Mouse (Mus musculus) hindbrain, embryonic 10.5 days (tissue): ENCODE data around the gene Rpl36. TPM values are rescaled to one million over a fixed set of nuclear protein-coding genes. Genes with fewer than 3 reads are reported as not detected.
"Not testable (repeated sequence)": the region's sequence is repeated elsewhere in the genome, so short reads cannot be mapped to it uniquely, and the experiment has no call there.

Experiments used
- DNase-seq: peaks from one replicate; pipeline ENCODE4 v3.0.0-alpha.2; 2017; ENCODE audit warnings: low spot score
- H3K27ac ChIP-seq: fragments of 300-500 bp; sonication (generic); 2 replicates; pipeline ENCODE4 v1.5.1; 2016; ENCODE audit warnings: mild to moderate bottlenecking, moderate library complexity
- H3K27me3 ChIP-seq: fragments of 300-500 bp; sonication (generic); 2 replicates; pipeline ENCODE4 v1.6.1; 2016; ENCODE audit warnings: mild to moderate bottlenecking; ENCODE audit not compliant: poor library complexity, insufficient read depth, severe bottlenecking
- H3K36me3 ChIP-seq: fragments of 300-500 bp; sonication (generic); 2 replicates; pipeline ENCODE4 v1.6.1; 2016; ENCODE audit warnings: mild to moderate bottlenecking, moderate library complexity
- H3K4me1 ChIP-seq: fragments of 300-500 bp; sonication (generic); replicated peaks from 2 replicates; pipeline ENCODE4 v1.6.1; 2016; ENCODE audit warnings: mild to moderate bottlenecking
- H3K4me3 ChIP-seq: fragments of 300-500 bp; sonication (generic); 2 replicates; pipeline ENCODE4 v1.5.1; 2016; ENCODE audit warnings: mild to moderate bottlenecking, moderate library complexity
- H3K9me3 ChIP-seq: fragments of 300-500 bp; sonication (generic); 2 replicates; pipeline ENCODE4 v1.6.1; 2016; ENCODE audit warnings: mild to moderate bottlenecking, moderate library complexity
- WGBS: fragments of 180-500 bp; shearing (Covaris S2); methylation state at CpG from one replicate; pipeline ENCODE4 v1.1.7; 2016; 5-methylcytosine and 5-hydroxymethylcytosine counted together
- polyA plus RNA-seq: library from polyadenylated mRNA; unstranded; fragments of >200 nt; fragmentation: Nextera tagmentation; extraction: Ambion mirVana; gene quantifications from 2 replicates; pipeline ENCODE4 v1.2.1, GENCODE M21; 2016

Gene Rpl36
- polyA plus RNA-seq, 1 experiment from 2014 or later, result 1,369 TPM

DNA sequence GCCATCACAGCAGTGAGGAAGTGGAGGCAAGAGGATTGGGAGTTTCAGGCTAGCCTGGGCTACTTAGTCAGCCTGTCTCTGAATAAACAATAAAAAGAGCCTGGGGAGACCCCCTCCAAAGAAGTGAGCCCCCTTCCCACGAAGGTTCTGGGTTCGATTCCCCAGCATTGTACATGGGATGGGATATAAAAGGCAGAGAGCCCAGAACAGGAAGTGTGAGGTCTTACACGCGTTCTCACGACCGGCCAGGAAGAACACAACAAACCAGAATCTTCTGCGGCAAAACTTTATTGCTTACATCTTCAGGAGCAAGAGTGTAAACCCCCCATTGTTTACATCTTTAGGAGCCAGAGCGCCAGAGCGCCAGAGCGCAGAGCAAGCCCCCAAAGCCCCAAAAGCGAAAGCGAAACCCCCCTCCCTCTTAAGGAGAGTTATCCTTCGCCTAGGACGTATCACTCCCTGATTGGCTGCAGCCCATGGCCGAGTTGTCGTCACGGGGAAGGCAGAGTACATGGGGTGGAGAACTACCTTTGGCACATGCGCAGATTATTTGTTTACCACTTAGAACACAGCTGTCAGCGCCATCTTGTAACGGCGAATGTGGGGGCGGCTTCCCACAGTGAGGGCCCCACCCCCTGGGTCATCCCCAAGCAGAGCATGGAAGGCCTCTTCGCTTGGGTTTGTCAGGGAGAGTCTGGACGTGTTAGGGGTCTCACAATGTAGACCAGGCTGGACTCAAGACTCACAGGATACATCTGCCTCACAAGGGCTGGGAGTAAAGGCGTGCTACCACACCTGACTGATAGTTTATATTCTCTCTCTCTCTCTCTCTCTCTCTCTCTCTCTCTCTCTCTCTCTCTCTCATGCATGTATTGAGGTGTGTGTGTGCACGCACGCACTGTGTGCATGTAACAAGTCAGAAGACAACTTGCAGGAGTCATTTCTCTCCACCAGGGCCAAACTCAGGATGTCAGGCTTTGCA, 16.9 kb downstream of the Rpl36 start:
- H3K27ac ChIP-seq, H3K36me3 ChIP-seq, H3K4me3 ChIP-seq, H3K27me3 ChIP-seq, H3K9me3 ChIP-seq, DNase-seq: not testable (repeated sequence)
- WGBS, result 91% methylated on average over 27 of the region's 27 CpGs
- H3K4me1 ChIP-seq, result peaks cover 25% of the 10 kb centered on the region

DNA sequence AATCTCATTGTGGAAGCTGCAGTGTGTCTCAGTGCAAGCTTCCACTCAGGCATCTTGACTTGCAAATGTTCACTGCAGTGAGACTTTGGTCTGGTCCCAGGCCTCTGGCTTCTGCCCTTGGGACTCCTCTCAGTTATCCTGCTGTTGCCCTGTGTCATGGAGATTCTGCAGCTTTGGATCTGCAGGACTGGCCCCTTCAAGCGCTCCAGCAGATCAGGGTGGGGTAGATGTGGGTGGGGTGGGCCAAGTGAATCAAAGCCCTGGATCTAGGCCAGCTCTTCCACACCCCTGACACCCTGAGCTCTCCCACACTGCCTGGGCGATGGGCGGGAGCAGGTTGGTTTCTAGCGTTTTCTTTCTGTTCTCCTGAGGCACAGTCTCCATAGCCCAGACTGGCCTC, 18.6 kb downstream of the Rpl36 start:
- no peaks in the 10 kb centered on the region for H3K27me3 ChIP-seq
- no peak overlapping the region for H3K4me3 ChIP-seq
- H3K36me3 ChIP-seq, result no peaks in the 10 kb centered on the region
- no peaks in the 10 kb centered on the region for H3K9me3 ChIP-seq
- no peak for DNase-seq
- 54% methylated on average over 4 of the region's 4 CpGs for WGBS
- peaks cover 8% of the 10 kb centered on the region for H3K4me1 ChIP-seq
- H3K27ac ChIP-seq, result no peak overlapping the region

GRCm38 (mm10) chr17:56634023-56634422, 20.8 kb downstream of the Rpl36 start:
- Histone ChIP-seq H3K4me3 (no peak overlapping the region), H3K9me3 (no peaks in the 10 kb centered on the region), H3K27ac (no peak overlapping the region), H3K4me1 (no peaks in the 10 kb centered on the region), H3K36me3 (no peaks in the 10 kb centered on the region), H3K27me3 (no peaks in the 10 kb centered on the region)
- DNase-seq, result no peak
- WGBS, result 84% methylated on average over 6 of the region's 6 CpGs

GRCm38 (mm10) chr17:56643237-56643636, 30.0 kb downstream of the Rpl36 start:
- Histone ChIP-seq H3K27me3 (0 out of 2 replicates have a peak, but pooled peaks cover under 1% of the 10 kb centered on the region), H3K4me1 (0 out of 2 replicates have a peak, but pooled peaks cover 4% of the 10 kb centered on the region), H3K9me3 (no peaks in the 10 kb centered on the region), H3K27ac (no peak overlapping the region), H3K4me3 (no peak overlapping the region), H3K36me3 (no peaks in the 10 kb centered on the region)
- WGBS, result 82% methylated on average over 4 of the region's 4 CpGs
- no peak for DNase-seq

GRCm38 (mm10) chr17:56647546-56647945, 34.3 kb downstream of the Rpl36 start:
- H3K36me3 ChIP-seq, result no peaks in the 10 kb centered on the region
- H3K9me3 ChIP-seq, result no peaks in the 10 kb centered on the region
- H3K27ac ChIP-seq, result no peak overlapping the region
- H3K27me3 ChIP-seq, result 0 out of 2 replicates have a peak, but pooled peaks cover 3% of the 10 kb centered on the region
- 68% methylated on average over 12 of the region's 13 CpGs for WGBS
- H3K4me1 ChIP-seq, result 0 out of 2 replicates have a peak, but pooled peaks cover 4% of the 10 kb centered on the region
- H3K4me3 ChIP-seq, result no peak overlapping the region
- no peak for DNase-seq

DNA sequence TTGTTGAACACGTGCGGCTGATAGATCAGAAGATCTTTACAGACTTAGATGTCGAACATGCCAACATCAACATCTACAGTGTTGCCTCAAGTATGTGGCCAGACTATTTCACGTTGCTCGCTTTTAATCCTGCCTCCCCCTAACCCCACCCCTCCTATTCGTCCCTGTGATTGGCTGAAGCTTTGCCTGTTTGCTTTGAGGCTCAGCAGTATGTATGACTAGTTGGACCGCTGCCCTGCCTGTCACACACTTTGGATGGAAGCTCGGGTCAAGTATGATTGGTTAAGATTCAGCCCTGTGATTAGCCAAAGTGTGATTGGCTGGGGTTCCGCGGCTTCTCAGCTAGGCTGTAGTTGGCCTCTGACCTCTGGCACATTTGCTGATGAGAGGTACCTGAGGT, 38.6 kb downstream of the Rpl36 start:
- DNase-seq, result no peak
- 0 out of 2 replicates have a peak, but pooled peaks cover 3% of the 10 kb centered on the region for H3K27me3 ChIP-seq
- WGBS, result 41% methylated on average over 10 of the region's 10 CpGs
- no peak overlapping the region for H3K4me3 ChIP-seq
- 0 out of 2 replicates have a peak, but pooled peaks cover 4% of the 10 kb centered on the region for H3K4me1 ChIP-seq
- no peak overlapping the region for H3K27ac ChIP-seq
- no peaks in the 10 kb centered on the region for H3K36me3 ChIP-seq
- no peaks in the 10 kb centered on the region for H3K9me3 ChIP-seq

- no peak overlapping the region for H3K27ac ChIP-seq
- no peak for DNase-seq
- WGBS, result 80% methylated on average over 2 of the region's 2 CpGs
- no peaks in the 10 kb centered on the region for H3K9me3 ChIP-seq
- no peaks in the 10 kb centered on the region for H3K4me1 ChIP-seq
- H3K4me3 ChIP-seq, result no peak overlapping the region
- no peaks in the 10 kb centered on the region for H3K27me3 ChIP-seq
- no peaks in the 10 kb centered on the region for H3K36me3 ChIP-seq
Measured at GRCm38 (mm10) chr17:56654771-56655170, 41.6 kb downstream of the Rpl36 start.

GRCm38 (mm10) chr17:56655311-56655710, 42.1 kb downstream of the Rpl36 start:
- WGBS, result 83% methylated on average over 3 of the region's 3 CpGs

GRCm38 (mm10) chr17:56656171-56656570, 43.0 kb downstream of the Rpl36 start:
- H3K9me3 ChIP-seq, result no peaks in the 10 kb centered on the region
- H3K27me3 ChIP-seq, result no peaks in the 10 kb centered on the region
- WGBS, result 91% methylated on average over 6 of the region's 6 CpGs
- no peak overlapping the region for H3K4me3 ChIP-seq
- peaks cover 8% of the 10 kb centered on the region for H3K4me1 ChIP-seq
- no peaks in the 10 kb centered on the region for H3K36me3 ChIP-seq
- no peak for DNase-seq
- H3K27ac ChIP-seq, result no peak overlapping the region

More at GRCm38 (mm10) chr17:56655311-56655710, 42.1 kb downstream of the Rpl36 start:
- Histone ChIP-seq H3K4me3 (no peak overlapping the region), H3K4me1 (peaks cover 2% of the 10 kb centered on the region), H3K36me3 (no peaks in the 10 kb centered on the region), H3K27me3 (no peaks in the 10 kb centered on the region), H3K9me3 (no peaks in the 10 kb centered on the region), H3K27ac (no peak overlapping the region)
- DNase-seq, result no peak

DNA sequence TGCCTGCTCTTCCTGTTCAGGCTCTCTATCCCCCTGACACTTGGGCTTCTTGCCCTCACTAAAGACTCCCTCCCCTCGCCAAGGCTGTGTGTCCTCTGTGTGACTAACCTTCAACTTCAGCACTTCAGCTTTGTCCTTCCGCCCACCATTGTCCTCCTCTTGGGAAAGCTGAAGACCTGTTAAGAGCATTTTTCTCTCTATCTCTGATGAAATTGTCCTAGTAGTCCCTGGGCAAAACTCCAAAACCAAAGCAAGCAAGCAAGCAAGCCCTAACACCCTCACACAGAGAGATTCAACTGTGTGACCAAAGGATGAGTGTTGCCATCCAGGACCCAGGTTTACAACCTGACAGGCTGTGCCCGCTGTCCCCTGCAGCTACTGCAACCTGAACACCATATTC, 50.4 kb downstream of the Rpl36 start:
- DNase-seq, result no peak
- H3K27ac ChIP-seq, result peak overlapping the region; percentile 82
- whole genome bisulfite sequencing, result 57% methylated on average over 3 of the region's 3 CpGs
- peaks cover 32% of the 10 kb centered on the region for H3K4me1 ChIP-seq
- H3K9me3 ChIP-seq, result no peaks in the 10 kb centered on the region
- H3K36me3 ChIP-seq, result no peaks in the 10 kb centered on the region
- H3K4me3 ChIP-seq, result peak overlapping the region; percentile 40
- peaks cover 22% of the 10 kb centered on the region for H3K27me3 ChIP-seq

Other genes with a start within 250 kb of the Rpl36 start
- gene Ptprs, start 136.9 kb upstream of the Rpl36 start, polyA plus RNA-seq, result 109 and 172 TPM in 2 replicates
- gene Znrf4, start 101.0 kb upstream of the Rpl36 start, polyA plus RNA-seq, result not detected in 2 replicates
- gene Gm20219, start 59.0 kb upstream of the Rpl36 start, polyA plus RNA-seq, result 0.30 and 0.92 TPM in 2 replicates
- 83.6 and 98.7 TPM in 2 replicates for gene Safb2, start 28.8 kb upstream of the Rpl36 start, polyA plus RNA-seq
- gene Safb, start 28.6 kb upstream of the Rpl36 start, polyA plus RNA-seq, result 119 and 146 TPM in 2 replicates
- gene 2410015M20Rik, start 3.6 kb upstream of the Rpl36 start, polyA plus RNA-seq, result 197 and 220 TPM in 2 replicates
- gene Lonp1, start 13.5 kb downstream of the Rpl36 start, polyA plus RNA-seq, result 52.9 and 54.6 TPM in 2 replicates
- 0.66 and 0.95 TPM in 2 replicates for gene Catsperd, start 14.7 kb downstream of the Rpl36 start, polyA plus RNA-seq
- 130 and 139 TPM in 2 replicates for gene Ranbp3, start 59.9 kb downstream of the Rpl36 start, polyA plus RNA-seq
- 398 and 446 TPM in 2 replicates for gene Ndufa11, start 104.4 kb downstream of the Rpl36 start, polyA plus RNA-seq
- 12.7 and 18.6 TPM in 2 replicates for gene Vmac, start 104.6 kb downstream of the Rpl36 start, polyA plus RNA-seq
- gene Nrtn, start 144.1 kb downstream of the Rpl36 start, polyA plus RNA-seq, result 4.4 and 5.1 TPM in 2 replicates
- 44.1 and 47.6 TPM in 2 replicates for gene Dus3l, start 151.3 kb downstream of the Rpl36 start, polyA plus RNA-seq
- 1.3 TPM in 2 replicates for gene Prr22, start 156.8 kb downstream of the Rpl36 start, polyA plus RNA-seq
- 10.9 and 13.8 TPM in 2 replicates for gene Rfx2, start 217.6 kb downstream of the Rpl36 start, polyA plus RNA-seq